Mouse (Mus musculus) limb, embryonic 13.5 days (tissue): ENCODE results near the gene Stxbp1. TPM values are rescaled to one million over a fixed set of nuclear protein-coding genes. Genes with fewer than 3 reads are reported as not detected.
A peak's percentile ranks its signal among the peaks of the same experiment; 100 is the strongest.

Source experiments
- ATAC-seq: fragments of 200-750 bp; cut with Nextera tagmentation; 2 replicates; pipeline ENCODE4 v1.8.0; 2017; ENCODE audit warnings: low read depth, moderate number of reproducible peaks, moderate TSS enrichment; ENCODE audit not compliant: low FRiP score
- H3K27ac ChIP-seq: fragments of 300-500 bp; sonication (generic); 2 replicates; pipeline ENCODE4 v1.5.1; 2015; ENCODE audit warnings: inconsistent platforms, mild to moderate bottlenecking, moderate library complexity
- H3K27me3 ChIP-seq: fragments of 300-500 bp; sonication (generic); 2 replicates; pipeline ENCODE4 v1.6.1; 2015; ENCODE audit warnings: mild to moderate bottlenecking, inconsistent platforms
- H3K36me3 ChIP-seq: fragments of 300-500 bp; sonication (generic); 2 replicates; pipeline ENCODE4 v1.6.1; 2015; ENCODE audit warnings: inconsistent platforms, mild to moderate bottlenecking, moderate library complexity
- H3K4me1 ChIP-seq: fragments of 300-500 bp; sonication (generic); 2 replicates; pipeline ENCODE4 v1.6.1; 2015; ENCODE audit warnings: inconsistent platforms
- H3K4me2 ChIP-seq: fragments of 300-500 bp; sonication (generic); replicated peaks from 2 replicates; pipeline ENCODE4 v1.6.1; 2015; ENCODE audit warnings: inconsistent platforms, mild to moderate bottlenecking, moderate library complexity
- H3K4me3 ChIP-seq: fragments of 300-500 bp; sonication (generic); 2 replicates; pipeline ENCODE4 v1.5.1; 2015; ENCODE audit warnings: moderate library complexity, mild to moderate bottlenecking, inconsistent platforms
- H3K9ac ChIP-seq: fragments of 300-500 bp; sonication (generic); 2 replicates; pipeline ENCODE4 v1.6.1; 2015; ENCODE audit warnings: mild to moderate bottlenecking, inconsistent platforms
- H3K9me3 ChIP-seq: fragments of 300-500 bp; sonication (generic); 2 replicates; pipeline ENCODE4 v1.6.1; 2016; ENCODE audit warnings: inconsistent platforms
- WGBS: fragments of 180-500 bp; shearing (Covaris S2); methylation state at CpG from one replicate; pipeline ENCODE4 v1.1.7; 2015; 5-methylcytosine and 5-hydroxymethylcytosine counted together
- polyA plus RNA-seq: library from polyadenylated mRNA; unstranded; fragments of >200 nt; fragmentation: Nextera tagmentation; extraction: Ambion mirVana; gene quantifications from 2 replicates; pipeline ENCODE4 v1.2.1, GENCODE M21; 2015

Stxbp1 gene
- polyA plus RNA-seq, 1 experiment from 2014 or later, result 20.8 TPM

- H3K9ac ChIP-seq, result 0 out of 2 replicates have a peak overlapping the region, but pooled peaks have one; percentile 9
These were observed 34.7 kb upstream of the Stxbp1 start for GRCm38 (mm10) chr2:32881723-32882122.

GRCm38 (mm10) chr2:32881054-32881453 lies 34.0 kb upstream of the Stxbp1 start:
- Histone ChIP-seq H3K9ac (peak overlapping the region; percentile 53), H3K9me3 (no peaks in the 10 kb centered on the region), H3K27ac (peak overlapping the region; percentile 70), H3K4me2 (0 out of 2 replicates have a peak overlapping the region, but pooled peaks have one; percentile 3), H3K4me3 (no peak overlapping the region), H3K36me3 (no peaks in the 10 kb centered on the region), H3K27me3 (no peaks in the 10 kb centered on the region), H3K4me1 (peaks cover 90% of the 10 kb centered on the region)
- 57% methylated on average over 6 of the region's 6 CpGs for WGBS
- ATAC-seq, result no peak

More at GRCm38 (mm10) chr2:32881723-32882122, 34.7 kb upstream of the Stxbp1 start:
- H3K27me3 ChIP-seq, result no peaks in the 10 kb centered on the region
- H3K36me3 ChIP-seq, result no peaks in the 10 kb centered on the region
- 0 out of 2 replicates have a peak overlapping the region, but pooled peaks have one; percentile 3 for H3K4me2 ChIP-seq
- H3K27ac ChIP-seq, result peak overlapping the region; percentile 70
- 28% methylated on average over 3 of the region's 3 CpGs for WGBS
- H3K4me1 ChIP-seq, result peaks cover 91% of the 10 kb centered on the region
- no peaks in the 10 kb centered on the region for H3K9me3 ChIP-seq
- no peak overlapping the region for H3K4me3 ChIP-seq
- no peak for ATAC-seq

GRCm38 (mm10) chr2:32879593-32879992 lies 32.5 kb upstream of the Stxbp1 start:
- Histone ChIP-seq H3K4me3 (no peak overlapping the region), H3K4me2 (peak overlapping the region; percentile 95), H3K27ac (no peak overlapping the region), H3K36me3 (no peaks in the 10 kb centered on the region), H3K27me3 (no peaks in the 10 kb centered on the region), H3K4me1 (peaks cover 87% of the 10 kb centered on the region), H3K9me3 (no peaks in the 10 kb centered on the region), H3K9ac (peak overlapping the region; percentile 48)
- 70% methylated on average over 5 of the region's 5 CpGs for WGBS
- no peak for ATAC-seq

GRCm38 (mm10) chr2:32878396-32878795 lies 31.4 kb upstream of the Stxbp1 start:
- Histone ChIP-seq H3K9ac (0 out of 2 replicates have a peak overlapping the region, but pooled peaks have one; percentile 35), H3K4me3 (peak overlapping the region; percentile 77), H3K27me3 (no peaks in the 10 kb centered on the region), H3K36me3 (no peaks in the 10 kb centered on the region), H3K9me3 (no peaks in the 10 kb centered on the region), H3K4me2 (peak overlapping the region; percentile 95), H3K27ac (peak overlapping the region; percentile 39; the same call in 1 of the 2 replicates), H3K4me1 (peaks cover 82% of the 10 kb centered on the region)
- 65% methylated on average over 3 of the region's 3 CpGs for WGBS
- ATAC-seq, result no peak

- Histone ChIP-seq H3K4me1 (peaks cover 77% of the 10 kb centered on the region), H3K4me2 (peak overlapping the region; percentile 95), H3K36me3 (no peaks in the 10 kb centered on the region), H3K9me3 (no peaks in the 10 kb centered on the region), H3K9ac (peak overlapping the region; percentile 92), H3K27ac (peak overlapping the region; percentile 85; the same call in 1 of the 2 replicates), H3K27me3 (no peaks in the 10 kb centered on the region), H3K4me3 (peak overlapping the region; percentile 77)
- 64% methylated on average over 6 of the region's 6 CpGs for WGBS
- ATAC-seq, result no peak
These were observed 30.8 kb upstream of the Stxbp1 start for GRCm38 (mm10) chr2:32877761-32878393.

GRCm38 (mm10) chr2:32877303-32877702 lies 30.3 kb upstream of the Stxbp1 start:
- H3K9ac ChIP-seq, result peak overlapping the region; percentile 92
- peak overlapping the region; percentile 95 for H3K4me2 ChIP-seq
- ATAC-seq, result no peak
- WGBS, result 37% methylated on average over 5 of the region's 5 CpGs
- H3K27me3 ChIP-seq, result no peaks in the 10 kb centered on the region
- H3K27ac ChIP-seq, result peak overlapping the region; percentile 85; the same call in 1 of the 2 replicates
- no peaks in the 10 kb centered on the region for H3K36me3 ChIP-seq
- H3K4me1 ChIP-seq, result peaks cover 72% of the 10 kb centered on the region
- peak overlapping the region; percentile 77 for H3K4me3 ChIP-seq
- no peaks in the 10 kb centered on the region for H3K9me3 ChIP-seq

GRCm38 (mm10) chr2:32876490-32877302 lies 29.7 kb upstream of the Stxbp1 start:
- Histone ChIP-seq H3K9me3 (no peaks in the 10 kb centered on the region), H3K9ac (peak overlapping the region; percentile 92), H3K36me3 (no peaks in the 10 kb centered on the region), H3K4me1 (peaks cover 66% of the 10 kb centered on the region), H3K4me3 (peak overlapping the region; percentile 77), H3K4me2 (peak overlapping the region; percentile 95), H3K27ac (peak overlapping the region; percentile 85), H3K27me3 (no peaks in the 10 kb centered on the region)
- 3% methylated on average over 20 of the region's 20 CpGs for WGBS
- ATAC-seq, result peak; percentile 21; the same call in 1 of the 2 replicates

GRCm38 (mm10) chr2:32875675-32876489 lies 28.8 kb upstream of the Stxbp1 start, which contains the start of gene Fam129b:
Gene Fam129b, plus strand, starts transcription at chr2:32876114.
- H3K4me1 ChIP-seq, result peaks cover 58% of the 10 kb centered on the region
- H3K4me2 ChIP-seq, result peak within 1 kb of the TSS; percentile 95
- ATAC-seq, result peak; percentile 92
- H3K9me3 ChIP-seq, result no peaks in the 10 kb centered on the region
- H3K9ac ChIP-seq, result peak within 1 kb of the TSS; percentile 92
- H3K36me3 ChIP-seq, result no peaks in the 10 kb centered on the region
- WGBS, result under 1% methylated on average over 58 of the region's 68 CpGs
- peak within 1 kb of the TSS; percentile 85 for H3K27ac ChIP-seq
- H3K27me3 ChIP-seq, result no peaks in the 10 kb centered on the region
- peak within 1 kb of the TSS; percentile 77 for H3K4me3 ChIP-seq

GRCm38 (mm10) chr2:32874951-32875674 lies 28.1 kb upstream of the Stxbp1 start:
- peak overlapping the region; percentile 77 for H3K4me3 ChIP-seq
- 8% methylated on average over 15 of the region's 15 CpGs for WGBS
- ATAC-seq, result peak; percentile 13; the same call in 1 of the 2 replicates
- H3K27ac ChIP-seq, result peak overlapping the region; percentile 85; the same call in 1 of the 2 replicates
- H3K9ac ChIP-seq, result peak overlapping the region; percentile 92
- no peaks in the 10 kb centered on the region for H3K36me3 ChIP-seq
- H3K4me2 ChIP-seq, result peak overlapping the region; percentile 95
- H3K27me3 ChIP-seq, result no peaks in the 10 kb centered on the region
- H3K4me1 ChIP-seq, result peaks cover 52% of the 10 kb centered on the region
- no peaks in the 10 kb centered on the region for H3K9me3 ChIP-seq

- peak overlapping the region; percentile 95; the same call in 1 of the 2 replicates for H3K4me2 ChIP-seq
- H3K27me3 ChIP-seq, result no peaks in the 10 kb centered on the region
- WGBS, result 81% methylated on average over 3 of the region's 3 CpGs
- H3K27ac ChIP-seq, result 0 out of 2 replicates have a peak overlapping the region, but pooled peaks have one; percentile 85
- no peaks in the 10 kb centered on the region for H3K36me3 ChIP-seq
- H3K9ac ChIP-seq, result no peak overlapping the region
- no peaks in the 10 kb centered on the region for H3K9me3 ChIP-seq
- no peak overlapping the region for H3K4me3 ChIP-seq
- no peak for ATAC-seq
- peaks cover 46% of the 10 kb centered on the region for H3K4me1 ChIP-seq
These were observed 27.0 kb upstream of the Stxbp1 start for GRCm38 (mm10) chr2:32874070-32874469.
